Mouse (Mus musculus): ENCODE measurements around the gene Olfr411.

Olfr411 gene

DNA sequence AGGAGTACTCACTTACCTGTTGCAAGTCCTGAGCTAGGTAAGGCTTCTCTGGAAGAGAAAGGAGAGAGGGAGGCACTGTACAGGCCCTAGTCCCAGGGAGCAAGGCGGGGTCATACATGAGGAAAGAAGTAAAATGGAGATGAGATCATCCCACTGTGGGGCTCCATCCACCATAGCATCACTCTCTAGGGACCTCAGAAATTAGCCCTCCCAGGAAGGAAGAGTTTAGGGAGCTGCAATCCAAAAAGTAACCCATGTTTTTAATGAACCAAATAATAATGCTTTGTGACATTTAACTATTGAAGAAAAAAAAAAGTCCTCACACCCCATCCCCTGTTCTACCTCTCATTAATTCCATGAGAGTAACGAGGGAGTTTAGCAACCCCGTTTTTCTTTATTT, at the start of gene Olfr411:
Olfr411 (minus strand) TSS at position 101 of the 400 bp plus-strand sequence.
- DNase-seq, result no peak

DNA sequence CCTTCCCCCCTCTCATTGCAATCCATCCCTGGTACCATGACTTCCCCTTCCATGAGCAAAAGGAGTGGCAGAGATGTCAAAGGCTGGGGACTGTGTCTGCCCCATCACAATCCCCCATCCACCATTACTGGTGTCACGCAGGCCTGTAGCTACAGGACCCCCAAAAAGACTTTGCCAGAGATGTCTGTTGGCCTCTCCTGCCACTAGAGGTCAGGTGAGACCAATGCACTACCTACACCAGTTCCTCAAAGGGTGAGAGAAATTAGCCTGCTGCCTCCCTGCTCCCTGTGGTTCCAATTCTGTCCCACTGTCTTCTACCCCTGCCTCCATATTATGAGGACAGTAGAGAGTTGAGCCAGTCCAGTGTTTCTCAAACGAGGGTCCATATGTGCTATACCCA, 49.7 kb upstream of the Olfr411 start:
- peak; percentile 44 for DNase-seq

GRCm38 (mm10) chr11:74395583-74395982, 43.1 kb upstream of the Olfr411 start:
- DNase-seq, result no peak

GRCm38 (mm10) chr11:74393489-74393888, 41.0 kb upstream of the Olfr411 start:
- DNase-seq, result no peak

GRCm38 (mm10) chr11:74392903-74393302, 40.5 kb upstream of the Olfr411 start:
- no peak for DNase-seq

DNA sequence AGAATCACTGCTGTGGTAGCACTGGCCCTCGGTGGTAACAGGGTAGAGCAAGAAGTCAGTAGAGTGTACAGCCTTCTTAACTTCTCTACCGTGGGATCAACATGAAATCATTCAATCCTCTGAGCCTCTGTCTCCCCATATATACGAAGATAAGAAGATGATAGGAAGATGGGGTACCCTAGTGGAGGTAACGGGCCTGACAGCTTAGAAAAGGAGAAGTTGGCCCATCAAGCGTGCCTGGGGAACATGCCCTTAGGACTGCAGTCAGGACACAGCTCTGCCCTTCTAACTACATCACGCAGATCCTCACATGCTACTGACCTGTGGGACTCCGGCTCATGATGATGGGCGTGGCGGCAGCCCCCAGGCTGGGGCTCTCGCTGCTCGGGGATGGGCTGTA, 39.4 kb upstream of the Olfr411 start:
- no peak for DNase-seq

- DNase-seq, result no peak
These were observed 34.8 kb upstream of the Olfr411 start for GRCm38 (mm10) chr11:74387203-74387602.

DNA sequence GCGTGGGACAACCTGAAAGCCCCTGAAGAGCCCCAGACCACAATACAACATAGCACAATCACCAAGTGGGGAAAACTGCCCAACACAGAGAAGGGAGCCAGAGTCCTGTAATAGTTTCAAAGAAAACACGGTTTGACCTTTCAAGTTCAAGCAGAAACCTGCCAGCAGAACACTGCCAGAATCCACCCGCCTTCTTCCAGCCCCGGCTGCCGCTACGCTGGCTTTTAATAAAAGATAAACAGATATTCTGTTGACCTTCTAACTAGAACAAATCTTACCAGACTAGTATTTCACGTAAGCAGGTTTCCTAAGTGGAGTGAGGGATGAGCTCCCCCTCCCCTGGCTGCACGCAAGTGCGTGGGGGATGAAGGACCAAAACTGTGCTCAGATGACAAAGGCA, 33.2 kb upstream of the Olfr411 start:
- DNase-seq, result no peak

GRCm38 (mm10) chr11:74379166-74379873, 26.9 kb upstream of the Olfr411 start:
- DNase-seq, result no peak

DNA sequence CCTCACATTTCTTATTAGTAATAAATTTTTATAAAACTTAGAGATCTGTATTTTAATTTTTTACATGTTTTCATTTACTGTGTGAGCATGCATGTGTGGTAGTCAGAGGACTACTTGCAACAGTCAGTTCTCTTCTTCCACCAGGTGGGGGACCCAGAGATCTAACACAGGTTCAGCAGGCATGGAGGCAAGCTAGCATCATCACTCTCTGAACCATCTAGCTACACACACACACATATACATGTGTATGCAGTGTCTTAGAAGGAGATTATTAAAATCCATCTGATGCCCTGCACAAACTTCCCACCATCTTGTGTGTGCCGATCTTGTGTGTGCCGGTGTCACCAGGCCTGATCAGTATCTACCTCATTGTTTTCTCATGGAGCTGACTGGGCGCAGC, 24.4 kb upstream of the Olfr411 start:
- peak; percentile 66 for DNase-seq

- DNase-seq, result peak; percentile 84
These were observed 19.1 kb upstream of the Olfr411 start for GRCm38 (mm10) chr11:74371393-74372100.

DNA sequence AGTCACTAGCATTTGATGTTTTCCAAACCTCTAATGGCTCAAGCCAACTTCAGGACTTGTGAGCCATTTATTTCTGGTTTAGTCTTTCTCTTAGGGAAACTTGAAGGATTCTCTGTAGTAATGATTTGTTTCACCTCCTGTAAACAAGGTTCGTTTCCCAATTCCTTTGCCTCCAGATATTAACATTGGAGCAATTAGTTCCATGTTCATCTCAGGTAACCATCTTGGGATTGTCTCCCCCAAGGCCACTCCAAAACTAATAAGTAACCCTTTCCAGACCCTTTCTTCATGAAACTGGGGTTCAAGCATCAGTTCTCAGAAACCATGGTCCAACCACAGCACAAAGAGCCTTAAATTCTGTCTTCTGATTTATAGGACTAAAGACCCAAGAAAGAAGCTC, 9.3 kb upstream of the Olfr411 start, which contains the start of gene Olfr412:
Olfr412 (plus strand) TSS at position 301 of the 400 bp plus-strand sequence.
- no peak for DNase-seq

- DNase-seq, result no peak
These were observed 14.5 kb downstream of the Olfr411 start, which contains the start of gene Olfr410 for GRCm38 (mm10) chr11:74337931-74338330. Olfr410 (minus strand) TSS chr11:74338031.

GRCm38 (mm10) chr11:74328781-74329180, 23.7 kb downstream of the Olfr411 start:
- no peak for DNase-seq

GRCm38 (mm10) chr11:74326044-74326443, 26.4 kb downstream of the Olfr411 start:
- DNase-seq, result no peak
